Mouse (Mus musculus) cortical plate, adult 2 months (tissue): ENCODE data around the gene Gm9376.

ENCODE experiments used
- CTCF ChIP-seq: fragments of 200-500 bp; IDR thresholded peaks from 2 replicates; pipeline ENCODE4 v1.5.1; 2011; ENCODE audit warnings: mild to moderate bottlenecking, control low read depth, low read length; ENCODE audit not compliant: insufficient read depth; ENCODE audit errors: extremely low read depth
- POLR2A ChIP-seq: fragments of 200-500 bp; IDR thresholded peaks from 2 replicates; pipeline ENCODE4 v1.6.1; 2011; ENCODE audit warnings: mild to moderate bottlenecking, low read length, control low read depth; ENCODE audit not compliant: insufficient read depth; ENCODE audit errors: extremely low read depth

- TF ChIP-seq CTCF, result 0 out of 2 replicates have a peak, but pooled peaks have one; percentile 15
- TF ChIP-seq POLR2A, result no peak
These were observed 27.4 kb upstream of the Gm9376 start for GRCm38 (mm10) chr14:118239351-118239750.
